Mouse (Mus musculus) liver, embryonic 14.5 days (tissue): ENCODE results near the gene Tcte3.
"Not testable (repeated sequence)": the region's sequence is repeated elsewhere in the genome, so short reads cannot be mapped to it uniquely, and the experiment has no call there.

Experiments used
- CTCF ChIP-seq: IDR thresholded peaks from 2 replicates; pipeline ENCODE4 v1.5.1; 2016; ENCODE audit warnings: antibody characterized with exemption, low read depth, control low read depth
- EP300 ChIP-seq: IDR thresholded peaks from 2 replicates; pipeline ENCODE4 v1.6.1; 2016; ENCODE audit warnings: antibody characterized with exemption, low read depth

DNA sequence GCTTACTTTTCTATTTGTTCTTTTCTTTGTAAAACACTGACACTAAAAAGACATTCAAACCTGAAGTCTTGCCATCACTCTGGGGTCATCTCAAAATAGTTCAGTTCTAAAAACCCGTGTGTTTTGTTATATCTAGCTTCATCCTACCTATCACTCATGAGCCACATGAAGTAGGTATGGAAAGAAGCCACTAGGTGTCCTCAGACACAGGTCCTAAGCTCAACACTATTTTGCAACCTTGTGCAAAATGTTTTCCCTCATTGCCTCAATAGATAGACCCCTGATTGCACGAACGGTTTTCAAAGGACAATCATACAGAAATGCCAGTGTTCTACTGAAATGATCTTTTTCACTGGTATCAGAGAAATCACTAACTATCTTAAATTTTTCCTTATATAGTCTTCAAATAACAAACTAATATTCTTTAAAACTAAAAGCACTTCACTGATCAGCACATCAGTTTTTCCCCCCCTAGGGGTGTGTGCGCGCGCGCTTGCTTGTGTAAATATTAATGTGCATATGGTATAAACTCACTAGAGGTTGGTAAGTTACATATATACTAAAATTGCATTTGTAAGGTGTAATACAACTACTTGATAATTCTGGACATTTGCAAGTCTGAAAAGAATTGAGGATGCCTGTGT, 63.4 kb downstream of the Tcte3 start:
- not testable (repeated sequence) for TF ChIP-seq CTCF, EP300
